Mouse (Mus musculus) lung, postnatal 4 days (tissue): ENCODE measurements at regions not wholly inside any gene's neighbourhood (a gene's known extent, or its start where the extent isn't known, plus 50 kb on each side); places are given as distances from the start of the nearest gene placed in this dataset.
A peak's percentile ranks its signal among the peaks of the same experiment; 100 is the strongest.

ENCODE experiments used
- DNase-seq, 2 experiments: peaks; one replicate each; pipeline ENCODE4 v3.0.0; 2021

DNA sequence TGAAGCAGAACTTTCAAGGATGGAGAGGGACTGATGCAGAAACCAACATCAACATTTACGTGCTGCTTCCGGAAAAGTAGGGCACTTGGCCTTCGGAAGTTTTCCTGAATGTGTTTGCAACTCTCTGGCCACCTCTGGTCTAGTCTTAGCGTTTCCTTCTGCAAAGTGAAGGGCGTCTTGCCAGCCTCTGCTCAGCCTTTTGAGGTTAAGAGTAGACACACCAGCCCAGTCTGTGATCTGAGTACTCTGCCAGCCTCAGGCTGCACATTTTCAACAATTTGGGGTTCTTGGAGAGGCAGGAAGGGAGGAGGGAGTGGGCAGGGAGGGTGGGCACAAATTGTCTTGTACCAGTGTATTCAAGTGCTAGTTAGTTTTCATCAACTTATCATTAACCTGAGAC lies 176.7 kb upstream of the Egln3 start:
- DNase-seq = no peak

DNA sequence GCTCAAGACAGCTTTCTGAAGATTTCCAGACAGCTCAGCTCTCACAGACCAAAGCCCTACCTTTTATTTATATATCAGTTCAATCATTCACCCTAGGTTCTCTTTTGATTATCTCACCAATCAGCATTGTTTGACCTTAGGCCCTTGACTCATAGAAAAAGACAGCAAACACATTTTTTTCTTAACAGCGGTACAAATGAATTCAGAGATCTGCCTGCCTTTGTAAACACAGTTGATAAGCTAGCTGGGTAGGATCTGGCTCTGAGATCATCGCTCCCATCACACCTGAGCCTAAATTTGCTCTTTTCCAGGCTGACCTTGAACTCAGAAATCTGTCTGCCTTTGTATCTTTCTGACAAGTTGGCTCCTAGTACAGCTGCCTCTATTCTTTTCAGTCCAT lies 174.9 kb upstream of the Egln3 start:
- DNase-seq = no peak

DNA sequence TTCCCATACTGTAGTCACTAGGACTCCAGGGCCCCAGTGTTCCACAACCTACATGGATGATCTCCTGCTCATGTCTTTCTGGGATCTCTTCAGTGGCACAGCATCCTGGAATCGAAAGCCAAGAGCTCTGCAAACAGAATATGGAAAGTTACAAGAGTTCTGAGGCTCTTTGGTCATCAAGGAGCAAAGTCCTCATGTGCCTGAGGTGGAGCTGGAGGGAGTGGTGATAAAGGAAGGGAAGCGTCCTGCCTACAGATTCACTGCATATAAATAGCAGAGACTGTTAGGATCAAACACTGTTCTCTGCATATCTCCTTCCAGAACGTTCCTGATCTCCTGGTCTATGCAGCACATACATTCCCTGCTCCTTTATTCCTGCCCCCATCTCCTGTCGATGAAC lies 170.4 kb upstream of the Egln3 start:
- DNase-seq = no peak

DNA sequence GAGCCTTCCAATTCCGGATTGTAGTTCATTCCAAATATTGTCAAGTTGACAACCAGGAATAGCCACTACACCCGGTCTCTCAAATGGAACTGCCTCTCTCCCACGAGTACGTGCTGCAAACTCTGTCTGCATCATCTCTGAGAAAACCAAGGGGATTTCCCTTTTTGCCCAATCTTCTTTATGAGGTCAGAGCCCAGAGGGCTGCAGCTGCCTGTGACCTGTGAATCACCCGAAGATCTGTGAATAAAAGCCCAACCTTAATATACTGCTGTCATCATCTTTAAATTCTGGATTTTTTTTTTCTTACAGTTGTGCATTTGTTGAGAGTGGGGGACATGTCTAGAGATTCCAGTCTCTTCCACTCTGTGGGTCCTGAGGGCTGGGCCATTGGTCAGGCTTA lies 165.6 kb upstream of the Egln3 start:
- no peak for DNase-seq

DNA sequence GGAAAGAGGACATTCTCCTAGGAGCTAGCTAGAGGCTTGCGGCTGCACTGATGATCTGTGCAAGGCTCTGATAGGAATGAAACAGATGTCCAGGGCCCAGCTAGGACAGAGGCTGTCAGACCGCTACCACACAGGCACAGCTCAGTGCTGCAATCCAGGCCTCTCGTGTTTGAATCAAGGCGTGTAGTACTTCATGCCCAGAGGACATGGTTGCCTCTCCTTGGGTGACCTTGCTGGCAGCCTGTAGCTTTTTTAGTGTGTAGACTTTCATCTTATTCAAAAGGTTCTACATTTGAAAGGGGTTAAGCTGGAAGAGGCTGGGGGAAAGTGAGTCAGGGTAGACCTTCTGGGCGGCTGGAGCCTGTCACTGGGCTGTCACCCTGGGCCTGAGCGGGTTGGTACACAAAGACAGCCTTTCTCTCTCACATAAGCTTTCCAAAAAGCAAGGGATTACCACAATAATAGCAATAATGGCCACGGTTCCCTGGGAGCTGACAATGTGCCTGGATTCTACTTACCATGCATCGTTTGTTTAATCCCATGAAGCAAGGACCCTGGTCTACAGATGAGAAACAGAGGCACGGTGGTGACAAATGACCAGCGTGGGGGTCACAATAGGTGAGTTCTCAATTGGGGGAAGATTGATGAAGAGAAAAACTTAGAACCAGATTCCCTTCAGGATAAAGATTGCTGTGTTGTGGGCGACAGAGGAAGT lies 160.9 kb upstream of the Egln3 start:
- no peak for DNase-seq

DNA sequence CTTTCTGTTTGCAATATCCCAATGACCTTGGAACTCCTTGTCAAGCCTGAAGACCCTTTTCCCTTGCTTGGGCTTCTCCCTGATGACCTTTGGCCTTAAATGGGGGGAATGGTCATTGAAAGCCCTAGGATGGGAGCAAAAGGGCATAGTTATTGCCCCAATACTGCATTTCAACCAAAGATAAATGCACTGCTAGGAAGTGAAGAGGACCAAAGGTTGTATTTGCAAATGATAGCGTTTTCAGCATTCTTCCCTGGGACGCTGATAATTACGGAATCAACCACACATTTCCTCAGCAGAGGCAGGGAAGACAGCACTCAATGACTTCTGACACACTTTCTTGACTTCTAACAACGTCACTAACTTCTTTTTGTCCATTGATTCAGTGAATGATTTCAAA lies 158.1 kb upstream of the Egln3 start:
- no peak for DNase-seq

DNA sequence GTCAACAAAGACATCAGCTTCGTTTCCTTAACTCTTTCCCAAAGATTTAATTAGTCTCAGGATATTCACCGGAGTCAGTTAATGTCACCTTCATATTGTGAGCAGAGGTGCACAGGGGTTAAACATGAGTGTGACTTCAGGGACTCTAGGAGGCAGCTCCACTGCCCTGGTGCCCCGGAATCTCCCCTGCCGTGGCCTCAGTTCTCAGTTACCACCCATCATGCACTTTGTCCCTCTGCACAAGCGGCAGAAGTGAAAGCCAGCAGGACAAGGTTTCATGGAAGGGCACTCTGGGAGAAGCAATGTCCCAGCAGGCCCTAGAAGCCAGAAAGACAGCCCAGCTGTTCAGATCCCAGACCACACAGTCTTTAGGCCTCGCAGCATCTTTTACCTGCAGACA lies 150.5 kb upstream of the Egln3 start:
- no peak for DNase-seq

DNA sequence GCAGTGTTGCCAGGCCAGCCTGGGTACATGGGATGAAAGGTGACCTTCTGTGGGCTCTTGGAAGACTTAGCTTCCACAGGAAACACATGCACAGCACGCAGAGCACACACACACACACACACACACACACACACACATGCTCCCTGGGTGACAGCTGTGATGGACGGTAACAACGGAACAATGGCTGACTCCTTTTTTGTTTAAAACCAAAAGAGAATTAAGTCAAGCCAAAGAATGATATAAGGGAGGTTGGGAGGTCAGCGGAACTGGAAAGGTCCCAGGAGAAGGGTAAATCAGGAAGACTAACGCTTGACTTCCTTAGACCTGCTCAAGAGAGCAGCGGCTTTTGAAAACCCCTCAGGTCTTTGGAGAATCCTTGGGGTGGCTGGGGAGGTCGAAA lies 150.0 kb upstream of the Egln3 start:
- no peak for DNase-seq

DNA sequence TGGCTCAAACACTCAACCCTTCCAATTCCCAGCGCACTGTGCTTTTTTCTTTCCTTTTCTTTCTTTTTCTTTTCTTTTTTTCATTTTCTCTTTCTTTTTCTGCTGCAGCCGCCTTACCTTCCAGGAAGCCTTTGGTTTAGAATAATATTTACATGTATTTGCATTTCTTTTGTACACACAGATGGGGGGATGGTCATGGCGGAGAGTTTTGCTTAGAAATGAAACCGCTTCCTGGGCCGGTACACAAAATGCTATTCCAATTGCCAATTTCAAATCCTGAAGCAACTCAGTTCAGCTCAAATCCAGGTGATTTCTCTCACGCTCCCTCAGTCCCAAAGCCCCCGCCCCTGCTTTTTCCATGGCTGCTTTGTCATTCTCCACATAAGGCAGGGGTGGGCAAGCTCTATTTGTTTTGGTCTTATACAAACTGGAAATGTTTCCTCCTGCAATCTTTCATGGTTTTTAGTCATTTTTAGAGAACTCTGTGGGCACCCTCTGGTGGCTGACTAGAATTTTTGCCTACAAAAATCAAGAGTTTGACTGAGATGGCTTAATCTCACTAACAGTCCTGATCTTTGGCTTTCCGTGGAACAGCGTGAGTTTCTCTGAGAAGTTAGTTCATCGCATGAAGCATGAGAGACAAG lies 149.4 kb upstream of the Egln3 start:
- peak in 1 of 2 experiments; percentile 22 for DNase-seq

DNA sequence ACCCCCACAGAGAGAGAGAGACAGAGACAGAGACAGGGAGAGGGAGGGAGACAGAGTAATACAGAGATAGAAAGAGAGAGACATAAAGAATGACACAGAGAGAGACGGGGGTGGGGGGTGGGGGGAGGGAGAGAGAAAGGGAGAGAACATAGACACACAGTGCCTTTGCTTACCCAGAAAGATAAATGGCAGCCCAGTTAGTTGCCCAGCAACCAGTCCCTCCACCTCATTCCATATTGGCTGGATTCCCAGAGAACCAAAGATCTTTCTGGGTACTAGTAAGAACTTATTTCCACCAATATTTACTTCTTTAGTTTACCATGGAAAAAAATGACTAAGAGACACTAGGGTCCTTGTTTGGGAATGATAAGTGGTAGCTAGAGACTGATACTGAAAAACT lies 146.6 kb upstream of the Egln3 start:
- no peak for DNase-seq

DNA sequence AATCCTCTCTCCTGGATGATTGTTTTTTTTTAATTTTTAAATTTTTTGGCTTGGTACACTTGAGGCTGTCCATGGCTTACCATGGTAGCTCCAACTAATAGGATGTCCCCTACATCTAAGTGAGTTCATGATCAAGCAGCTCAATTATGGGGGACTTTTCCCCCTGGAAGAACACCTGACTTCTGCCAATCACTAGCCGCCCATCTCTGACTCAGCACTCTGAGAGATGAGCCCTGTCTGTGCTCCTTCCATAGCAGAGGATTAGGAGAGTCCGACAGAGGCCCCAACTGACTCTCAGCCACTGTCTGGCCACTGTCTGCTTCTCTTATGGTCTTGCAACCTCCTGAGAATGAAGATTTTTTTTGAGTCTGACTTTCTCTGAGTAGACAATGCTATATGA lies 145.7 kb upstream of the Egln3 start:
- no peak for DNase-seq

DNA sequence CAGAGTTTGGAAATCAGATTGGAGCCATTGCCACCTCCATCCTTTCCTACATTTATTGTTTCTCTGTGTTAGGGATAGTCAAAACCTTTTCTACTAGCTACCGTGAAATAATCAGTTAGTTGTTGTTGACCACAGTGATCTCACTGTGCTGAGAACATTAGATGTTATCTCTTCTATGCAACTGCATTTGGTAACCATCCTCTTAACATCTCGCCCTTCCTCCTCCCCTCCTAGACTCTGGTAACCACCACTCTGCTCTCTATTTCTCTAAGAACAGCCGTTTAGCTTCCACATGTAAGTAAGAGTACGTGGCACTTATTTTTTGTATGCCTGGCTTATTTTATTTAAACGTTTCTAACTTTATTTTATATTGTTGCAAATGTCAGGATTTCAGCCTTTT lies 139.8 kb upstream of the Egln3 start:
- no peak for DNase-seq

DNA sequence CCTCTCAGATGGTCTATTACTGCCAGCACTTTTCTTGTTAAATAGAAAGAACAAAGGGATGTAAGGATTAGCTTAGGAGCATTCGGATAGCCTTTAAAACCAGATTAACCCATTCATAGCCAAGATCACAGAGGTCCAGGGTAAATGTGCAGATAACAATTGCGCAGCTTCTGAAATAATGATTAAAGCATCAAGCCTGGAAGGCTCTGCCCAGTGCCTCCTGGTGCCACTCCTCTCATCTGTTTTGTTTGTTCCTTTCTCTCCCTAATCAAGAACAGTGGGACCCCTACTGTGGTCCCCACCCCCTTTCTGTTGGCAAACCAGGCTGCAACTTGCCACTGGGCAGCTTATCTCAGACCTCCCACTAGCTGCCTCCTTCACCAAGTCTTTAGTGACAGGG lies 131.8 kb upstream of the Egln3 start:
- no peak for DNase-seq

DNA sequence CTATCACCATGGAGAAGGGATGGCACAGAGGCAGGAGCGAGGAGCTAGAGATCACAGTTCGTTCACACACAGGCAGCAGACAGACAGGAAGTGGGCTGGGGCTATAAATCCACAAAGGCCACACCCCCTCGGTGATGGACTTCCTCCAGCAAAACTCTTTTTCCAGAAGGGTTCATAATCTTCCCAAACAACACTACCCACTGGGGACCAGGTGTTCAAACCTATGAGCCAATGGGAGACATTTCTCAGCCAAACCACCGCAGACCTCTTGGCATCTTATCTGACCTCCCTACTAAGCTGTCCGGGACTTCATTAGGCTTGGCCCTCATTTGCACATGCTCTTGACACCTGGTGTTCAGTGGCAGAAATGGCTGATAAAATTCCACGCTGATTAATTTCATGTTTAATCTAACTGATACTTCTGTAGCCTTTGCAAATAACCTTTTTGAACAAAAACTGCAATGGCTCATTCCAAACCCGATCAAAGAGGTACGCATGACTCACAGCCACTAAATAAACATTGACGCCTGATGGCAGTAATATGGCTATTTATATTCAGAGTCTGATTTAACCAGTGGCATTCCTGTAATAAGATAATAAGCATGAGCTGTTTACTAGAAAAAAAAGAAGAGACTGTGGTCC lies 131.0 kb upstream of the Egln3 start:
- peak in 1 of 2 experiments; percentile 21 for DNase-seq

DNA sequence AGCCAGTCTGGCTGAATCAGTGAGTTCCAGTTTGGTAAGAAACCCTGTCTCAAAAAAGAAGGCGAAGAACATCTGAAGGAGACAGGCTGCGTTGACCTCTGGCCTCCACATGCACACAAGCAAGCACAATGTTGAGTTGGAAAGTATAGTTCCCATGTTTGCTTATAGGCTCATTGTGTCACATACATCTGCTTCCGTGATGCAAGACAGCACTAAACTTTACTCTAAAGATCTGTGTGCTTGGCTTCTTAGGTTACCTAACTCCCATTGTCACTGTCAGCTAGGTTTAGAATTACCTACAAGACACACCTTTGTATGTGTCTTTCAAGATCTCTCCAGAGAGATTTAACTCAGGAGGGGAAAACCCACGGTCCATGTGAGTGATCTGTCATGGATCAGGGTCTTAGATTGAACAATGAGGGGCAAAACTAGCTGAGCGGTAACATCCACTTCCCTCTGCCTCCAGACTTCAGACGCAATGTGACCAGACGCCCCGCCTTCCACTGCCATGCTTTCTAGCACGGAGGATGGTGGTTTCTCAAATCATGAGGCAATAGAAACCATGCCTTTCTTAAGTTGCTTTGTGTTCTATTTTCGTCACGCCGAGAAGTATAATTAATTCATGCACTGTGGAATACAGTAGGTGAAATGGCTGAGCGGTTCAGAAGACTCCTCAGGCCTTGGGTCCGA lies 130.1 kb upstream of the Egln3 start:
- peak in 1 of 2 experiments; percentile 36 for DNase-seq

DNA sequence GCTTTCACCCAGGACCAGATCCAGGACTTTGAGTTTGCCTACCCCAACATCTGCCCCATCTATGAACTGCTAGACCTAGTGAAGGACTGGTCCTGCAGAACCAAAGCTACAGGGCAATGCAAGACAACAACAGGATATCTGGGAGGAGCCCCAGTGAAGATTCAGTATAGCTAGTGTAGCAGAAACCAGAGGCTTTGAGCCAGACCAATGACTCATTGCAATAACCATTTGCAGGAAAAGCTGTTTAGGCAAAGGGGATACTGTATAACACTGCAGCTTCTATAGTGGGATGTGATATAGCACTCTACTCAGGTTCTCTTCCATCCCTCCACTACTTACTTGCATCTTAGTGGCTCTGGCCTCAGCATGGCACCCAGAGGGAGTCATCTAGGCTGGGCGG lies 123.8 kb upstream of the Egln3 start:
- no peak for DNase-seq

DNA sequence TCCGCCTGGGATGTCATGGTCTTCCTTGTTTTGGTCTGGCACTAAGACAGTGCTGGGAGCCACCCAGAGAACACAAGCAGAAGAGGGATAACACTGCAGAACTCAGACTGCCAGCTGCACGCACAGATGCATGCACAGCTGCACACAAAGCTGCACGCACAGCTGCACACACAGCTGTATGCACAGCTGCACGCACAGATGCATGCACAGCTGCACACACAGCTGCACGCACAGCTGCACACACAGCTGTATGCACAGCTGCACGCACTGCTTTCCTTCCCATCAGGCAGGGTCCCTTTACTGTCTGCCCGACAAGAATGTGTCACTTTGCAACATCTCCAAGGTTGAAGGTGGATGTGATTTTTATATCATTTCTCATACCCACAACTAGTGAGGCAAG lies 122.9 kb upstream of the Egln3 start:
- DNase-seq = no peak

DNA sequence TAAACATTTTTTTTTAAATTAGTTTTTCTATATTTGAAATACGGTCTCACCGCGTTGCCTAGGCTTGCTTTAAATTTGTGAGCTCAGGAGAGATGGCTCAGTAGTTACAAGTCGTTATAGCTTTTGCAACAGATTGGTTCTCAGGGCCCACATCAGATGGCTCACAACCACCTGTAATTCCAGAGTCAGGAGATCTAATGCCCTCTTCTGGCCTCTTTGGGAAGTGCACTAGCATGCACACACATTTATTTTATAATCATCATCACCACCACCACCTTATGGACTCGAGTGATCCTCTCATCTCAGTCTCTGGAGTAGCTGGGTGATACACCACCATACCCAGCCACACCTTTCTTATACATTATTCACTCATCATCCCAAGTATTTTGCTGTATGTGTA lies 116.9 kb upstream of the Egln3 start:
- DNase-seq = no peak

DNA sequence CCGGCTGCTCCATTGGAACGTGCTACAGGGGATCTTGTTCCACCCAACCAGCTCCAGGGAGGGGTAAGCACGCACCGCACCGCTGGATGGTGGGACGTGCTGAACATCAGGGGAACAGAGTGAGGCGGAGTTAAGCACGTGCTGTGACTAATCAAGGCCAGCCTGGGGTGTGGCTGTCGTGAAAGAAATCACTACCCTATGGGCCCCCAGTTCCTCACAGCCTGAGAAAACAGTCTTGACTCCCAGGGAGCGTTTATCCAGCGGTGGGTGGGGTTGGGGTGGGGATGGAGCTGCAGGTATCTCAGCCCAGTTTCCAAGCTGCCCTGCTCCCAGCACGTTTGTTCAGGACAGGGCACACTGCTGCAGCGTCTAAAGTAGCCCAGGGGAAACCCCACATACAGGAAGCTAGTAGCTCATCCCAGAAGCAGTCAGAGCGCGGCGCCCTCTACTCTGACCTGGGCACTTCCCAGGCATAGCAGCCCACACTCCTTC lies 113.4 kb upstream of the Egln3 start:
- DNase-seq = no peak

DNA sequence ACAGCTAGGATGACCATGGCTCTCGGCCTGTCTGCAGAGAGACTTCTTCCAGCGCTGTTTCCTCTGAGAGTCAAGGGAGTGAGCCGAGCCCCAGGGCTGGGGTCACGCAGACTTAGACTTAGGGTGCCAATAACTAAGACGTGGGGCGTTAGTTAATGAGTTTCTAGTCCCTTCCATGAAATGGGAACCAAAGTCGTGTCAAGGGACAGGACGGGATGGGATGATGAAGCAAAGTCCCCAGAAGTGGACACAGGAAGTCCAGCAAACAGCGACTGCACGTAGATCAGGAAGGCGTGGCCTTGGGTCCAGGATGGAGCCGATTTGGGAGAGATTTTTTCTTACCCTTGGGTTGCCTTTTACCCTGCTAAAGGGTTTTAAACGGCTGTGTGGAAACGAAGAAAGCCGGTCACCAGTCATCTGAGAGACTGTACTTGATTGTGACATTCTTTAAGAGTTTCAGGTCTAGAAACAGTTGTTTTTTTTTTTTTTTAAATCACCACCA lies 112.5 kb upstream of the Egln3 start:
- DNase-seq = no peak

DNA sequence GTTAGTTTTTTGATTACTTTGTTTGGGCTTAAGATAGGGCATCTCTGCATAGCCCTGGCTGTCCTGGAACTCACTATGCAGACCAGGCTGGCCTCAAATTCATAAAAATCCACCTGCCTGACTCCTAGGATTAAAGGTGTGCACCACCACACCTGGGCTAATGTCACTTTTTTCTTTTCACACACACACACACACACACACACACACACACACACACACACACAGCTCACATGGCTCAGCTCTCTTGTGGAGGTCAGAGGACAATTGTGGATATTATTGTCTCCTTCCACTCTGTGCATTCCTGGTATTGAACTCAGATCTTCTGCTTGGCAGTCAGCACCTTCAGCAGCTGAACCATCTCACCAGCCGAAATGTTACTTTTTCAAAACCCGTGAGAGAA lies 110.5 kb upstream of the Egln3 start:
- DNase-seq = no peak

DNA sequence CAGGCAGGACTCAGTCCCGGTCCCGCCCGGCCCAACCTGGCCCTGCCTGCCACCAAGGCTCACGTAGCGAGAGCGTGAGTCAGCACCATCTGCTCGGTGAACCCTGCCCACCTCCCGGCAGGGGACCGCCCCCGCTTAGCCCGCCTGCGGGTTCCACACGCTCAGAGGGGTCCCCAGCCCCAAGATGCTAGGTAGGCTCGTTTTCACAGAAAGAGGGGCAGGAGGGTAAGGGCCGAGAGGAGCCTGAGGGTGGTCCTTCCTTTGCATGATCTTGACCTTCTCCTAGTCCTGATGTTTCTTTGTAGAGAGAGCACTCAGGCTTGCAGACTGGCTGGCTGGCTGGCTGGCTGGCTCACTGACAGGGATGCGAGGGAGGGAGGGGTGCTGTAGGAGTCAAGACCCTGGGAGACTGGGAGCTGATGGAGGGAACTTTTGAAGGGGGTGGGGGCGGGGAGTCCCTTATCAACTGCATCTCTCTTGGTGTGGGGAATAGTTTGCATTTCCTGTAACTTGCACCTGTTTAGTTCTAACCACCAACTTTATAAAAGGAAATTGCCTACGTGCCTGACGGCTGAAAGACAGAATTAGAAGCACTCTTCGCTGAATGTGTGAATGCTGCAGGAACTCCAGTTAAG lies 109.7 kb upstream of the Egln3 start:
- peak; percentile 36 to 53 for DNase-seq
